Mouse (Mus musculus) ES-E14 (cell line): ENCODE measurements at regions not wholly inside any gene's neighbourhood (a gene's known extent, or its start where the extent isn't known, plus 50 kb on each side); places are given as distances from the start of the nearest gene placed in this dataset.

Experiments used
- DNase-seq: peaks from one replicate; pipeline ENCODE4 v3.0.0-alpha.2; 2013; ENCODE audit warnings: low read depth, low spot score
- H3K27ac ChIP-seq: 2 replicates; pipeline ENCODE4 v1.5.1; 2012; ENCODE audit warnings: low read depth, mild to moderate bottlenecking, low read length, moderate library complexity, mixed read lengths; ENCODE audit not compliant: poor library complexity, insufficient read depth, severe bottlenecking
- H3K36me3 ChIP-seq: 2 replicates; pipeline ENCODE4 v1.6.1; 2012; ENCODE audit warnings: mild to moderate bottlenecking, low read length, moderate library complexity, mixed read lengths; ENCODE audit not compliant: control insufficient read depth, poor library complexity, insufficient read depth, severe bottlenecking
- H3K4me1 ChIP-seq, 2 experiments: fragments of 150-350 bp in 1 of 2; sonication (generic) in 1 of 2; 2 replicates each; pipeline ENCODE4 v1.6.1; 2012; ENCODE audit warnings: low read length in 2 of 2, mild to moderate bottlenecking in 1 of 2, mixed read lengths in 1 of 2; ENCODE audit not compliant: control insufficient read depth in 2 of 2, insufficient read depth in 2 of 2, poor library complexity in 1 of 2
- H3K4me3 ChIP-seq, 2 experiments: fragments of 150-350 bp in 1 of 2; sonication (generic) in 1 of 2; 2 replicates each; pipeline ENCODE4 v1.5.1; 2012; ENCODE audit warnings: low read length in 2 of 2, low read depth in 1 of 2, mild to moderate bottlenecking in 1 of 2, mixed read lengths in 1 of 2; ENCODE audit not compliant: insufficient read depth in 1 of 2, poor library complexity in 1 of 2, severe bottlenecking in 1 of 2
- H3K9ac ChIP-seq: 2 replicates; pipeline ENCODE4 v1.6.1; 2012; ENCODE audit warnings: low read depth, mild to moderate bottlenecking, low read length, mixed read lengths; ENCODE audit not compliant: poor library complexity, insufficient read depth, severe bottlenecking
- H3K9me3 ChIP-seq: fragments of 150-350 bp; sonication (generic); 2 replicates; pipeline ENCODE4 v1.6.1; 2012; ENCODE audit warnings: low read depth, mild to moderate bottlenecking, low read length; ENCODE audit not compliant: control insufficient read depth, insufficient read depth
- CHD2 ChIP-seq: IDR thresholded peaks from 2 replicates; pipeline ENCODE4 v1.6.1; 2014; ENCODE audit warnings: mild to moderate bottlenecking, low read depth, low read length, inconsistent platforms
- HCFC1 ChIP-seq: IDR thresholded peaks from 2 replicates; pipeline ENCODE4 v1.6.1; 2012; ENCODE audit warnings: low read length, inconsistent platforms, borderline replicate concordance; ENCODE audit not compliant: insufficient read depth
- MAFK ChIP-seq: IDR thresholded peaks from 2 replicates; pipeline ENCODE4 v1.6.1; 2014; ENCODE audit warnings: mild to moderate bottlenecking, low read depth, low read length, inconsistent platforms; ENCODE audit not compliant: insufficient read depth
- ZC3H11A ChIP-seq: IDR thresholded peaks from 2 replicates; pipeline ENCODE4 v1.6.1; 2012; ENCODE audit warnings: low read depth, mild to moderate bottlenecking, inconsistent platforms, low read length, borderline replicate concordance
- ZNF384 ChIP-seq: IDR thresholded peaks from 2 replicates; pipeline ENCODE4 v1.6.1; 2012; ENCODE audit warnings: low read depth, low read length, inconsistent platforms
- in situ Hi-C, 2 experiments: fragments of 600-800 bp; cut with MboI; formaldehyde crosslinking; loops; one replicate each; pipeline ENCODE4 v1.15.1; 2025; ENCODE audit warnings: low sequenced_read_pairs in 2 of 2, inconsistent platforms in 1 of 2; ENCODE audit not compliant: unreplicated experiment in 2 of 2

- TF ChIP-seq HCFC1 = no peak
- no peak overlapping the region for H3K27ac ChIP-seq
- no peak for DNase-seq
- no peaks in the 10 kb centered on the region for H3K4me1 ChIP-seq
- H3K4me3 ChIP-seq = no peak overlapping the region
- no peak overlapping the region for H3K9ac ChIP-seq
- no peaks in the 10 kb centered on the region for H3K36me3 ChIP-seq
- in situ Hi-C loops = no loop called here
- no peaks in the 10 kb centered on the region for H3K9me3 ChIP-seq
These were observed 693.8 kb downstream of the Inhba start for GRCm38 (mm10) chr13:16705217-16706104.

GRCm38 (mm10) chr13:16706105-16706442 is 694.4 kb downstream of the Inhba start:
- no peaks in the 10 kb centered on the region for H3K36me3 ChIP-seq
- no peak overlapping the region for H3K4me3 ChIP-seq
- no peaks in the 10 kb centered on the region for H3K9me3 ChIP-seq
- H3K27ac ChIP-seq = no peak overlapping the region
- H3K9ac ChIP-seq = no peak overlapping the region
- in situ Hi-C loops = no loop called here
- TF ChIP-seq MAFK (no peak), CHD2 (no peak), HCFC1 (no peak), ZC3H11A (no peak), ZNF384 (no peak)
- DNase-seq = no peak
- H3K4me1 ChIP-seq = no peaks in the 10 kb centered on the region

GRCm38 (mm10) chr13:16715296-16715960 is 703.8 kb downstream of the Inhba start:
- Histone ChIP-seq H3K36me3 (no peaks in the 10 kb centered on the region), H3K27ac (no peak overlapping the region), H3K9me3 (no peaks in the 10 kb centered on the region), H3K4me3 (no peak overlapping the region), H3K4me1 (peaks cover 0 to 5% of the 10 kb centered on the region in 2 experiments; a peak in 2 of 4 replicates), H3K9ac (no peak overlapping the region)
- TF ChIP-seq CHD2 = no peak
- no peak for TF ChIP-seq MAFK
- TF ChIP-seq HCFC1 = no peak
- TF ChIP-seq ZNF384 = no peak
- TF ChIP-seq ZC3H11A = no peak
- in situ Hi-C loops = no loop called here
- no peak for DNase-seq

GRCm38 (mm10) chr13:16716340-16716739 is 704.7 kb downstream of the Inhba start:
- Histone ChIP-seq H3K9me3 (no peaks in the 10 kb centered on the region), H3K4me1 (peaks cover 0 to 5% of the 10 kb centered on the region in 2 experiments; a peak in 2 of 4 replicates), H3K9ac (no peak overlapping the region), H3K27ac (no peak overlapping the region), H3K4me3 (no peak overlapping the region), H3K36me3 (no peaks in the 10 kb centered on the region)
- no peak for DNase-seq
- in situ Hi-C loops = no loop called here
- TF ChIP-seq CHD2 (no peak), HCFC1 (no peak), MAFK (no peak), ZNF384 (no peak), ZC3H11A (no peak)
